In the genomic region with DNA sequence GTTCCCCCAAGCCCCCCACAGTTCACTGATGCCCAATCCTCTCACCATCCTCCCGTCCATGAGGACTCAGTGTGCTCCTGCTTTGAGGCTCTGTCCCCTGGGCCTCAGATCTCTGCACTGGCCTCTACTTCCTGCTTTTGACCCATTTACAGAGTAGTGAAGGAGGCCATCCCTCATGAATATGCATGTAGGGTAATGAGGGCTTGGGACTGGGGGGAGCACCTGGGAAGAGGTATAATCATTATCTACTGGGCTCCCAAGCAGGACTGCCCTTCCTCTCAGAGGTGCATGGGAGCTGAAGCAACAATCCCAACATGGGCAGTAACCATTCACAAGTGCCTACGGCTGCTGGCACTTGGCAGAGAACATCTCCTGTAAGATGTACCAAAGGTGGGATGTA, we compare ENCODE assay signal across 9 mouse cellular contexts. TPM values are rescaled to one million over a fixed set of nuclear protein-coding genes. Genes with fewer than 3 reads are reported as not detected.
DNase-seq lines count a peak whose midpoint lies in the region; TF ChIP-seq lines count a peak whose summit lies in the region.
"Had no signal": no experiment of that assay in that cellular context is flagged by ENCODE, and none has a peak within 500 bp of the region (broad histone marks: within the 10 kb centered on the region; RNA-seq: fewer than 3 reads in every experiment).

A gene (minus strand): TSS at position 101 of the 400 bp plus-strand sequence.

- H3K27me3 ChIP-seq in kidney, adult 2 months (replicated peaks; ENCODE audit: control insufficient read depth, insufficient read depth, low read length) = no peaks in the 10 kb centered on the region
- H3K27me3 ChIP-seq in embryonic facial prominence, embryonic 10.5 days (replicated peaks; ENCODE audit: low read depth, poor library complexity, severe bottlenecking) = peaks cover 63% of the 10 kb centered on the region
- peaks cover 54% of the 10 kb centered on the region for H3K27me3 ChIP-seq in midbrain, embryonic 10.5 days (ENCODE audit: low read depth, poor library complexity, severe bottlenecking)

- no peaks in the 10 kb centered on the region for H3K36me3 ChIP-seq in kidney, adult 2 months (ENCODE audit: control insufficient read depth, insufficient read depth, low read length)
- H3K36me3 ChIP-seq in embryonic facial prominence, embryonic 10.5 days (replicated peaks) = no peaks in the 10 kb centered on the region
- H3K36me3 ChIP-seq in midbrain, embryonic 10.5 days = no peaks in the 10 kb centered on the region

- H3K4me3 ChIP-seq in kidney, adult 2 months (ENCODE audit: insufficient read depth, low read depth, low read length) = no peak within 1 kb of the TSS
- H3K4me3 ChIP-seq in embryonic facial prominence, embryonic 10.5 days = no peak within 1 kb of the TSS
- H3K4me3 ChIP-seq in midbrain, embryonic 10.5 days = no peak within 1 kb of the TSS

- no peaks in the 10 kb centered on the region for H3K4me1 ChIP-seq in kidney, adult 2 months (ENCODE audit: control insufficient read depth, insufficient read depth, low read length)
- H3K4me1 ChIP-seq in embryonic facial prominence, embryonic 10.5 days = peaks cover 24% of the 10 kb centered on the region
- H3K4me1 ChIP-seq in midbrain, embryonic 10.5 days = peaks cover 27% of the 10 kb centered on the region

- TF ChIP-seq CTCF in kidney, adult 2 months (conservative IDR thresholded peaks at IDR 0.05; ENCODE audit: insufficient read depth, insufficient read length, low read depth, low read length) = no peak

- 59% methylated on average over 2 of the region's 2 CpGs for WGBS in kidney, adult 2 months
- 64% methylated on average over 2 of the region's 2 CpGs for WGBS in embryonic facial prominence, embryonic 10.5 days
- WGBS in midbrain, embryonic 10.5 days = 67% methylated on average over 2 of the region's 2 CpGs

- H3K9me3 ChIP-seq in embryonic facial prominence, embryonic 10.5 days = no peaks in the 10 kb centered on the region
- H3K9me3 ChIP-seq in midbrain, embryonic 10.5 days (replicated peaks) = no peaks in the 10 kb centered on the region

- intact Hi-C loops in gastrocnemius, postnatal 36 days (cut with DNase I) = no loop called here
- intact Hi-C loops in left cerebral cortex, postnatal 4 days (cut with DNase I) = no loop called here
- intact Hi-C loops in heart, postnatal 14 days (cut with DNase I) = no loop called here

- no peak for DNase-seq in kidney, adult 2 months
- no peak for DNase-seq in kidney, adult 8-10 months
- DNase-seq in embryonic facial prominence, embryonic 10.5 days (ENCODE audit: low spot score) = no peak
- DNase-seq in gastrocnemius, postnatal 36 days = no peak
- DNase-seq in midbrain, embryonic 10.5 days (ENCODE audit: low spot score) = no peak
- DNase-seq in left cerebral cortex, postnatal 4 days = no peak
- DNase-seq in heart, postnatal 14 days = no peak
- DNase-seq in liver = no peak
- DNase-seq: adrenal gland, postnatal 25 days had no signal

- H3K27ac ChIP-seq in kidney, adult 2 months (ENCODE audit: insufficient read depth, low read depth, low read length) = no peak within 1 kb of the TSS
- no peak within 1 kb of the TSS for H3K27ac ChIP-seq in embryonic facial prominence, embryonic 10.5 days (replicated peaks)
- H3K27ac ChIP-seq in midbrain, embryonic 10.5 days (replicated peaks) = no peak within 1 kb of the TSS

- TF ChIP-seq POLR2A in kidney, adult 2 months (IDR thresholded peaks at IDR 0.05; ENCODE audit: low read depth, low read length) = no peak

RNA-seq across cellular contexts. Expression of the gene that starts here (rescaled TPM):
- polyA plus RNA-seq in kidney, adult 2 months (2012; rRNA removed) = 54.8 and 77.5 TPM in 2 replicates
- polyA plus RNA-seq in embryonic facial prominence, embryonic 10.5 days (2016; fragmentation: Nextera tagmentation; extraction: Ambion mirVana) = 43.6 and 60.0 TPM in 2 replicates
- 10 to 100 TPM; 55.4 to 76.6 TPM for total RNA-seq in gastrocnemius, postnatal 36 days (2021)
- polyA plus RNA-seq in midbrain, embryonic 10.5 days (2016; fragmentation: Nextera tagmentation; extraction: Ambion mirVana) = 40.1 and 59.3 TPM in 2 replicates
- total RNA-seq in left cerebral cortex, postnatal 4 days (2021) = 1 to 10 TPM; 8.5 to 9.2 TPM
- 1 to 10 TPM; 3.1 to 3.3 TPM for total RNA-seq in heart, postnatal 14 days (2021)

Comparison
In these comparisons a context has a peak if more than half of its experiments do, and no peak if none do; other contexts are left out.
1. RNA of the gene that starts here (total RNA-seq): 55.4 to 76.6 TPM in gastrocnemius, postnatal 36 days; 8.5 to 9.2 TPM in left cerebral cortex, postnatal 4 days and 3.1 to 3.3 TPM in heart, postnatal 14 days; every median in the first group is over 4 times any median in the second.